28 mouse cellular contexts compared by ENCODE assay signal in genomic region chr7:113824651-113825050, GRCm38 (mm10). TPM values are rescaled to one million over a fixed set of nuclear protein-coding genes. Genes with fewer than 3 reads are reported as not detected.
A peak's percentile ranks its signal among the peaks of the same experiment; 100 is the strongest.
DNase-seq lines count a peak whose midpoint lies in the region; ATAC-seq lines count a peak whose summit lies in the region.
"Had no signal": no experiment of that assay in that cellular context is flagged by ENCODE, and none has a peak within 500 bp of the region (broad histone marks: within the 10 kb centered on the region; RNA-seq: fewer than 3 reads in every experiment).

No protein-coding gene starts in this region.

- H3K4me1 ChIP-seq in heart, embryonic 10.5 days = peaks cover 83% of the 10 kb centered on the region
- peaks cover 70% of the 10 kb centered on the region for H3K4me1 ChIP-seq in heart, embryonic 12.5 days (replicated peaks)
- H3K4me1 ChIP-seq in midbrain, embryonic 10.5 days = peaks cover 47% of the 10 kb centered on the region

- H3K36me3 ChIP-seq in heart, embryonic 10.5 days = no peaks in the 10 kb centered on the region
- H3K36me3 ChIP-seq in heart, embryonic 12.5 days = no peaks in the 10 kb centered on the region
- no peaks in the 10 kb centered on the region for H3K36me3 ChIP-seq in midbrain, embryonic 10.5 days
- H3K36me3 ChIP-seq: forebrain, embryonic 15.5 days; hindbrain, embryonic 13.5 days; liver, embryonic 12.5 days; midbrain, embryonic 12.5 days; neural tube, embryonic 12.5 days had no signal

- WGBS in heart, embryonic 10.5 days = 90% methylated on average over 6 of the region's 6 CpGs
- WGBS in heart, embryonic 12.5 days = 87% methylated on average over 6 of the region's 6 CpGs
- 87% methylated on average over 6 of the region's 6 CpGs for WGBS in midbrain, embryonic 10.5 days

- no peaks in the 10 kb centered on the region for H3K27me3 ChIP-seq in heart, embryonic 10.5 days (ENCODE audit: insufficient read depth, poor library complexity, severe bottlenecking)
- no peaks in the 10 kb centered on the region for H3K27me3 ChIP-seq in heart, embryonic 12.5 days (replicated peaks)
- peaks cover 73% of the 10 kb centered on the region for H3K27me3 ChIP-seq in midbrain, embryonic 10.5 days (ENCODE audit: low read depth, poor library complexity, severe bottlenecking)
- H3K27me3 ChIP-seq: forebrain, embryonic 15.5 days; liver, embryonic 12.5 days; neural tube, embryonic 12.5 days had no signal

- no peak for ATAC-seq in heart, embryonic 12.5 days (ENCODE audit: insufficient number of reproducible peaks, low FRiP score)
- ATAC-seq: forebrain, embryonic 15.5 days; liver, embryonic 12.5 days; liver, postnatal 0 days had no signal

- H3K4me3 ChIP-seq in heart, embryonic 10.5 days = no peak overlapping the region
- no peak overlapping the region for H3K4me3 ChIP-seq in heart, embryonic 12.5 days
- H3K4me3 ChIP-seq in midbrain, embryonic 10.5 days = no peak overlapping the region
- H3K4me3 ChIP-seq: forebrain, embryonic 15.5 days; hindbrain, embryonic 13.5 days; liver, embryonic 12.5 days; midbrain, embryonic 12.5 days; myocyte; neural tube, embryonic 12.5 days had no signal

- DNase-seq in heart, embryonic 10.5 days (ENCODE audit: low spot score) = no peak
- peak; percentile 85 for DNase-seq in brain, adult 2 months (ENCODE audit: low read depth, low spot score)
- DNase-seq in cerebellum, adult 11-12 months = peak; percentile 66
- DNase-seq in cerebellum, adult 9-11 months = peak; percentile 75
- no peak for DNase-seq in midbrain, embryonic 10.5 days (ENCODE audit: low spot score)
- no peak for DNase-seq in spleen, postnatal 4 days (ENCODE audit: low spot score in 2 of 2)
- DNase-seq: adrenal gland, postnatal 36 days; B cell, adult 2 months; gastrocnemius, postnatal 10 days; heart, postnatal 4 days; kidney, adult 8-10 months; kidney, postnatal 4 days; layer of hippocampus, postnatal 36 days; left cerebral cortex, postnatal 4 days; liver, postnatal 0 days; lung, postnatal 36 days; right cerebral cortex, adult 18-20 months; spleen, adult 18-20 months; thymus, postnatal 4 days had no signal

- no peaks in the 10 kb centered on the region for H3K9me3 ChIP-seq in heart, embryonic 10.5 days
- H3K9me3 ChIP-seq in heart, embryonic 12.5 days (replicated peaks) = no peaks in the 10 kb centered on the region
- no peaks in the 10 kb centered on the region for H3K9me3 ChIP-seq in midbrain, embryonic 10.5 days (replicated peaks)
- H3K9me3 ChIP-seq: forebrain, embryonic 15.5 days; hindbrain, embryonic 13.5 days; liver, embryonic 12.5 days; midbrain, embryonic 12.5 days; neural tube, embryonic 12.5 days had no signal

- no peak overlapping the region for H3K4me2 ChIP-seq in heart, embryonic 12.5 days
- H3K4me2 ChIP-seq: forebrain, embryonic 15.5 days; heart, embryonic 11.5 days; hindbrain, embryonic 13.5 days; liver, embryonic 12.5 days; midbrain, embryonic 12.5 days; neural tube, embryonic 12.5 days had no signal

- no peak overlapping the region for H3K9ac ChIP-seq in heart, embryonic 12.5 days
- H3K9ac ChIP-seq: forebrain, embryonic 15.5 days; hindbrain, embryonic 13.5 days; liver, embryonic 12.5 days; liver, postnatal 0 days; midbrain, embryonic 12.5 days; neural tube, embryonic 12.5 days had no signal

- H3K27ac ChIP-seq in heart, embryonic 10.5 days = peak overlapping the region; percentile 59
- H3K27ac ChIP-seq in heart, embryonic 12.5 days (ENCODE audit: poor library complexity, severe bottlenecking) = no peak overlapping the region
- H3K27ac ChIP-seq in midbrain, embryonic 10.5 days (replicated peaks) = no peak overlapping the region
- H3K27ac ChIP-seq: forebrain, embryonic 15.5 days; hindbrain, embryonic 13.5 days; kidney, postnatal 0 days; liver, embryonic 12.5 days; midbrain, embryonic 12.5 days; neural tube, embryonic 12.5 days had no signal

RNA-seq across cellular contexts. Expression of gene Spon1, which starts 58.9 kb away (rescaled TPM):
- polyA plus RNA-seq in heart, embryonic 10.5 days (2016; fragmentation: Nextera tagmentation; extraction: Ambion mirVana) = 62.0 and 100 TPM in 2 replicates
- polyA plus RNA-seq in heart, embryonic 12.5 days (2016; fragmentation: Nextera tagmentation; extraction: Ambion mirVana) = 98.7 and 99.8 TPM in 2 replicates
- 73.1 and 75.6 TPM in 2 replicates for polyA plus RNA-seq in midbrain, embryonic 10.5 days (2016; fragmentation: Nextera tagmentation; extraction: Ambion mirVana)

Comparison
In these comparisons a context has a peak if more than half of its experiments do, and no peak if none do; other contexts are left out.
1. DNase-seq: peak in brain, adult 2 months (single experiment), cerebellum, adult 11-12 months (single experiment) and cerebellum, adult 9-11 months (single experiment); none in heart, embryonic 10.5 days (single experiment), midbrain, embryonic 10.5 days (single experiment) and spleen, postnatal 4 days (0 of 2).